Mouse (Mus musculus) MEL (cell line): ENCODE results near the gene Diaph2. TPM values are rescaled to one million over a fixed set of nuclear protein-coding genes. Genes with fewer than 3 reads are reported as not detected.

Experiments used
- DNase-seq: peaks from one replicate; pipeline ENCODE4 v3.0.0; 2011; ENCODE audit warnings: low read depth, low spot score
- H3K27ac ChIP-seq: 2 replicates; pipeline ENCODE4 v1.5.1; 2012; ENCODE audit warnings: low read depth, mild to moderate bottlenecking, control low read depth, low read length, moderate library complexity; ENCODE audit not compliant: control insufficient read depth
- H3K27me3 ChIP-seq, 2 experiments: fragments of 150-350 bp in 1 of 2; sonication (generic) in 1 of 2; 2 replicates each; pipeline ENCODE4 v1.6.1; 2012; ENCODE audit warnings: low read length in 2 of 2, mild to moderate bottlenecking in 2 of 2, improper control_type of control experiment in 1 of 2, moderate library complexity in 1 of 2; ENCODE audit not compliant: insufficient read depth in 2 of 2, control insufficient read depth in 1 of 2
- H3K36me3 ChIP-seq, 2 experiments: 2 replicates each; pipeline ENCODE4 v1.6.1; 2012 to 2014; ENCODE audit warnings: low read length in 2 of 2, improper control_type of control experiment in 1 of 2, inconsistent platforms in 1 of 2, mild to moderate bottlenecking in 1 of 2; ENCODE audit not compliant: insufficient read depth in 2 of 2, control insufficient read depth in 1 of 2
- H3K4me1 ChIP-seq, 2 experiments: fragments of 150-350 bp in 1 of 2; sonication (generic) in 1 of 2; 2 replicates each; pipeline ENCODE4 v1.6.1; 2012; ENCODE audit warnings: low read length in 2 of 2, improper control_type of control experiment in 1 of 2, mild to moderate bottlenecking in 1 of 2; ENCODE audit not compliant: insufficient read depth in 2 of 2, control insufficient read depth in 1 of 2
- H3K4me3 ChIP-seq, 2 experiments: fragments of 150-350 bp in 1 of 2; sonication (generic) in 1 of 2; 2 replicates each; pipeline ENCODE4 v1.5.1; 2012; ENCODE audit warnings: low read depth in 2 of 2, low read length in 2 of 2, mild to moderate bottlenecking in 2 of 2, moderate library complexity in 2 of 2, control low read depth in 1 of 2, improper control_type of control experiment in 1 of 2; ENCODE audit not compliant: control insufficient read depth in 1 of 2, insufficient read depth in 1 of 2
- H3K79me2 ChIP-seq: 2 replicates; pipeline ENCODE4 v1.6.1; 2012; ENCODE audit warnings: mild to moderate bottlenecking, low read length, moderate library complexity; ENCODE audit not compliant: control insufficient read depth, poor library complexity, insufficient read depth
- H3K9ac ChIP-seq: 2 replicates; pipeline ENCODE4 v1.6.1; 2012; ENCODE audit warnings: low read depth, mild to moderate bottlenecking, control low read depth, low read length, moderate library complexity; ENCODE audit not compliant: control insufficient read depth, poor library complexity, severe bottlenecking
- H3K9me3 ChIP-seq: fragments of 150-350 bp; sonication (generic); replicated peaks from 2 replicates; pipeline ENCODE4 v1.6.1; 2012; ENCODE audit warnings: mild to moderate bottlenecking, low read length, improper control_type of control experiment, moderate library complexity; ENCODE audit not compliant: insufficient read depth
- CHD1 ChIP-seq: IDR thresholded peaks from 2 replicates; pipeline ENCODE4 v1.6.1; 2012; ENCODE audit warnings: low read depth, mild to moderate bottlenecking, inconsistent platforms, low read length, improper control_type of control experiment
- CHD2 ChIP-seq: IDR thresholded peaks from 2 replicates; pipeline ENCODE4 v1.6.1; 2011; ENCODE audit warnings: low read length, improper control_type of control experiment
- EP300 ChIP-seq, 2 experiments: IDR thresholded peaks; 2 replicates each; pipeline ENCODE4 v1.6.1; 2011; ENCODE audit warnings: improper control_type of control experiment in 2 of 2, low read length in 2 of 2, low read depth in 1 of 2, mild to moderate bottlenecking in 1 of 2
- ETS1 ChIP-seq: IDR thresholded peaks from 2 replicates; pipeline ENCODE4 v1.6.1; 2012; ENCODE audit warnings: low read depth, mild to moderate bottlenecking, inconsistent platforms, low read length, improper control_type of control experiment, moderate library complexity
- GATA1 ChIP-seq: IDR thresholded peaks from 2 replicates; pipeline ENCODE4 v1.6.1; 2011; ENCODE audit warnings: low read depth, low read length, improper control_type of control experiment
- JUND ChIP-seq: IDR thresholded peaks from 2 replicates; pipeline ENCODE4 v1.6.1; 2011; ENCODE audit warnings: low read depth, mild to moderate bottlenecking, improper control_type of control experiment, low read length
- KAT2A ChIP-seq: conservative IDR thresholded peaks from 2 replicates; pipeline ENCODE4 v1.6.1; 2012; ENCODE audit warnings: low read depth, low read length, improper control_type of control experiment, inconsistent platforms
- MAX ChIP-seq: IDR thresholded peaks from 2 replicates; pipeline ENCODE4 v1.6.1; 2011; ENCODE audit warnings: low read length, improper control_type of control experiment
- MAZ ChIP-seq: IDR thresholded peaks from 2 replicates; pipeline ENCODE4 v1.6.1; 2012; ENCODE audit warnings: low read depth, mild to moderate bottlenecking, inconsistent platforms, low read length, improper control_type of control experiment
- MYC ChIP-seq: IDR thresholded peaks from 2 replicates; pipeline ENCODE4 v1.6.1; 2011; ENCODE audit warnings: low read depth, mild to moderate bottlenecking, low read length, improper control_type of control experiment, moderate library complexity
- NELFE ChIP-seq: IDR thresholded peaks from 2 replicates; pipeline ENCODE4 v1.6.1; 2011; ENCODE audit warnings: low read depth, low read length, improper control_type of control experiment
- NRF1 ChIP-seq: IDR thresholded peaks from 2 replicates; pipeline ENCODE4 v1.6.1; 2014; ENCODE audit warnings: low read depth, mild to moderate bottlenecking, inconsistent platforms, low read length, improper control_type of control experiment, moderate library complexity; ENCODE audit not compliant: poor library complexity, insufficient read depth, severe bottlenecking
- POLR2AphosphoS2 ChIP-seq: IDR thresholded peaks from 2 replicates; pipeline ENCODE4 v1.6.1; 2011; ENCODE audit warnings: low read length, improper control_type of control experiment
- POLR2AphosphoS5 ChIP-seq: IDR thresholded peaks from 2 replicates; pipeline ENCODE4 v1.6.1; 2012; ENCODE audit warnings: low read depth, borderline replicate concordance, mild to moderate bottlenecking, inconsistent platforms, low read length, moderate library complexity, mixed read lengths
- RAD21 ChIP-seq: IDR thresholded peaks from 2 replicates; pipeline ENCODE4 v1.6.1; 2011; ENCODE audit warnings: mild to moderate bottlenecking, low read depth, low read length, improper control_type of control experiment
- SIN3A ChIP-seq: IDR thresholded peaks from 2 replicates; pipeline ENCODE4 v1.6.1; 2012; ENCODE audit warnings: low read length, improper control_type of control experiment, inconsistent platforms
- TAL1 ChIP-seq: IDR thresholded peaks from 2 replicates; pipeline ENCODE4 v1.6.1; 2012; ENCODE audit warnings: mild to moderate bottlenecking, inconsistent platforms, low read length, moderate library complexity, mixed read lengths
- TBP ChIP-seq: IDR thresholded peaks from 2 replicates; pipeline ENCODE4 v1.8.0; 2011; ENCODE audit warnings: low read depth, low read length, improper control_type of control experiment
- ZKSCAN1 ChIP-seq: IDR thresholded peaks from 2 replicates; pipeline ENCODE4 v1.6.1; 2012; ENCODE audit warnings: low read depth, mild to moderate bottlenecking, inconsistent platforms, low read length, improper control_type of control experiment, moderate library complexity
- ZNF384 ChIP-seq: IDR thresholded peaks from 2 replicates; pipeline ENCODE4 v1.6.1; 2012; ENCODE audit warnings: low read depth, mild to moderate bottlenecking, inconsistent platforms, low read length, improper control_type of control experiment
- polyA plus RNA-seq, 2 experiments: library from polyadenylated mRNA; stranded (reverse) in 1 of 2; unstranded in 1 of 2; fragments of >175 nt in 1 of 2; fragments of >200 nt in 1 of 2; gene quantifications; 2 replicates each; pipeline versions ENCODE4 v1.2.1 to v1.2.4; 2012; ENCODE audit warnings: low replicate concordance in 2 of 2, low read depth in 1 of 2; ENCODE audit not compliant: insufficient read length in 2 of 2, insufficient read depth in 1 of 2, missing spikeins in 1 of 2
- total RNA-seq: library from RNA; depleted of rRNA; stranded (reverse); fragments of 300-350 nt; gene quantifications from 2 replicates; pipeline ENCODE4 v1.2.3, GENCODE M21; 2012

The Diaph2 gene
- total and polyA plus RNA-seq, 3 experiments: 0.03 TPM; not detected in 2

- Histone ChIP-seq H3K36me3 (no peaks in the 10 kb centered on the region), H3K79me2 (no peaks in the 10 kb centered on the region), H3K9ac (no peak overlapping the region), H3K4me1 (no peaks in the 10 kb centered on the region), H3K27ac (no peak overlapping the region), H3K9me3 (no peaks in the 10 kb centered on the region), H3K27me3 (no peaks in the 10 kb centered on the region)
- DNase-seq: no peak
- no peak for TF ChIP-seq ETS1
- no peak for TF ChIP-seq RAD21
- no peak for TF ChIP-seq SIN3A
- TF ChIP-seq ZKSCAN1: no peak
- TF ChIP-seq MAZ: no peak
- no peak for TF ChIP-seq CHD1
- no peak for TF ChIP-seq TBP
- TF ChIP-seq POLR2AphosphoS5: no peak
- no peak for TF ChIP-seq JUND
- TF ChIP-seq TAL1: no peak
- TF ChIP-seq NELFE: no peak
- no peak for TF ChIP-seq POLR2AphosphoS2
- TF ChIP-seq MAX: no peak
- TF ChIP-seq, all 39 proteins: peak for 0
- H3K4me3 ChIP-seq: no peak overlapping the region
Observed at GRCm38 (mm10) chrX:130265707-130266106, 516.2 kb downstream of the Diaph2 start.

GRCm38 (mm10) chrX:130279144-130279543 is 529.6 kb downstream of the Diaph2 start:
- no peak for TF ChIP-seq ETS1
- peak; percentile 44; the same call in 1 of the 2 replicates for TF ChIP-seq ZNF384
- Histone ChIP-seq H3K9me3 (no peaks in the 10 kb centered on the region), H3K4me1 (no peaks in the 10 kb centered on the region), H3K27me3 (no peaks in the 10 kb centered on the region), H3K27ac (no peak overlapping the region), H3K36me3 (peaks cover 0 to 5% of the 10 kb centered on the region in 2 experiments; a peak in 1 of 4 replicates), H3K79me2 (no peaks in the 10 kb centered on the region), H3K9ac (no peak overlapping the region), H3K4me3 (no peak overlapping the region)
- DNase-seq: no peak

GRCm38 (mm10) chrX:130281484-130281883 is 531.9 kb downstream of the Diaph2 start:
- peaks cover 0 to 5% of the 10 kb centered on the region in 2 experiments; a peak in 1 of 4 replicates for H3K36me3 ChIP-seq
- H3K79me2 ChIP-seq: no peaks in the 10 kb centered on the region
- no peak overlapping the region for H3K4me3 ChIP-seq
- H3K27ac ChIP-seq: no peak overlapping the region
- TF ChIP-seq EP300 (IDR thresholded peaks at IDR 0.05; ENCODE audit: low read depth in 1 of 2, low read length in 2 of 2) (peak in 1 of 2 experiments; percentile 29; a peak in 2 of 4 replicates), MYC (no peak), NRF1 (no peak), ZNF384 (no peak), KAT2A (no peak), ZKSCAN1 (no peak), CHD2 (no peak), RAD21 (no peak), GATA1 (0 out of 2 replicates have a peak, but pooled peaks have one; percentile 30)
- TF ChIP-seq, all 39 proteins: peak for 2
- Histone ChIP-seq H3K27me3 (no peaks in the 10 kb centered on the region), H3K4me1 (no peaks in the 10 kb centered on the region), H3K9me3 (no peaks in the 10 kb centered on the region), H3K9ac (no peak overlapping the region)
- DNase-seq: peak; percentile 32
